In the genomic region with DNA sequence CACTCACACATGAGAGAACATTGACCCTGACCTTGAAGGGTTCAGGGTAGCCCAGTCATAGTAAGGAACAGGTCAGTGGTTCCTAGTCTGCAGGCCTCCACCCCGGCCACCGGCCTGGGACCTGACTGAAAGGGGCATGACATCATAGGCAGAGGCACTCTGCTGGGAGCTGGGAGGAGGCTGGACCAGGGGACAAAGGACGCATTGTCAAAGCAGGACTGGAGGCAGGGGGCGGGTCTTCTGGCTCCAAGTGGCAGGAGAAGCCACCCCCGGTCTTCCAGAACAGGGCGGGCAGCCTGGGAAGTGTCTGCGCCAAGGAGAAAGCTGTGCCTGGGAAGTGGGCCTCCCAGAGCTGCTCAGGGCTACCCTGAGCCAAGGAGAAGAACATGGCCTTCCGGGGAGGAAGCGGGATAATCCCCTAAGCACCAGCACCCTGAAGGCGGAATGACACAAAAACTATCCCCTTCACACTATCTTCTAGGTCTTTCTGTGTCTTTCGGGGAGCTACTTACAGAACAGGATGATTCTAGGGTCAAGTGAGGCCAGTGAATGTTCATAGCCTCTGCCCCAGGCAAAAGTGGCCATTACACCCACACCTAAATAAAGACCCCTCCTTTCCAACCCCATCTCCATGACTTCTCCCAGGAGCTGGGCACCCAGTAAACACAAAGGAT, we compare ENCODE assay signal across 7 mouse cellular contexts. TPM values are rescaled to one million over a fixed set of nuclear protein-coding genes. Genes with fewer than 3 reads are reported as not detected.
DNase-seq lines count a peak whose midpoint lies in the region; ATAC-seq lines count a peak whose summit lies in the region.

No protein-coding gene starts in this region.

- peak overlapping the region; percentile 38 for H3K4me2 ChIP-seq in heart, embryonic 12.5 days
- H3K4me2 ChIP-seq in kidney, embryonic 15.5 days, result peak overlapping the region; percentile 12; the same call in 1 of the 2 replicates
- H3K4me2 ChIP-seq in liver, embryonic 11.5 days, result no peak overlapping the region
- H3K4me2 ChIP-seq in neural tube, embryonic 13.5 days, result peak overlapping the region; percentile 10

- H3K9me3 ChIP-seq in embryonic facial prominence, embryonic 10.5 days, result no peaks in the 10 kb centered on the region
- H3K9me3 ChIP-seq in heart, embryonic 12.5 days (replicated peaks), result no peaks in the 10 kb centered on the region
- H3K9me3 ChIP-seq in kidney, embryonic 15.5 days (replicated peaks), result no peaks in the 10 kb centered on the region
- H3K9me3 ChIP-seq in liver, embryonic 11.5 days (ENCODE audit: control insufficient read depth, low read length), result no peaks in the 10 kb centered on the region
- H3K9me3 ChIP-seq in neural tube, embryonic 13.5 days, result no peaks in the 10 kb centered on the region

- peaks cover 7% of the 10 kb centered on the region; the same call in 1 of the 2 replicates for H3K36me3 ChIP-seq in embryonic facial prominence, embryonic 10.5 days (replicated peaks)
- no peaks in the 10 kb centered on the region for H3K36me3 ChIP-seq in heart, embryonic 12.5 days
- no peaks in the 10 kb centered on the region for H3K36me3 ChIP-seq in kidney, embryonic 15.5 days
- H3K36me3 ChIP-seq in liver, embryonic 11.5 days (ENCODE audit: control insufficient read depth, insufficient read depth, low read length), result no peaks in the 10 kb centered on the region
- H3K36me3 ChIP-seq in neural tube, embryonic 13.5 days, result no peaks in the 10 kb centered on the region

- peaks cover 91% of the 10 kb centered on the region for H3K4me1 ChIP-seq in embryonic facial prominence, embryonic 10.5 days
- H3K4me1 ChIP-seq in heart, embryonic 12.5 days (replicated peaks), result peaks cover 92% of the 10 kb centered on the region
- peaks cover 91% of the 10 kb centered on the region for H3K4me1 ChIP-seq in kidney, embryonic 15.5 days
- H3K4me1 ChIP-seq in liver, embryonic 11.5 days (replicated peaks; ENCODE audit: control insufficient read depth, insufficient read depth, low read length), result peaks cover 52% of the 10 kb centered on the region
- H3K4me1 ChIP-seq in neural tube, embryonic 13.5 days (replicated peaks), result peaks cover 100% of the 10 kb centered on the region

- peak overlapping the region; percentile 84 for H3K27ac ChIP-seq in embryonic facial prominence, embryonic 10.5 days (replicated peaks)
- H3K27ac ChIP-seq in heart, embryonic 12.5 days (ENCODE audit: poor library complexity, severe bottlenecking), result peak overlapping the region; percentile 97
- peak overlapping the region; percentile 89 for H3K27ac ChIP-seq in kidney, embryonic 15.5 days
- H3K27ac ChIP-seq in liver, embryonic 11.5 days (ENCODE audit: low read depth, low read length), result no peak overlapping the region
- H3K27ac ChIP-seq in neural tube, embryonic 13.5 days (replicated peaks), result peak overlapping the region; percentile 91

- peak overlapping the region; percentile 24 for H3K4me3 ChIP-seq in embryonic facial prominence, embryonic 10.5 days
- H3K4me3 ChIP-seq in heart, embryonic 12.5 days, result no peak overlapping the region
- H3K4me3 ChIP-seq in kidney, embryonic 15.5 days (replicated peaks), result no peak overlapping the region
- H3K4me3 ChIP-seq in liver, embryonic 11.5 days (ENCODE audit: low read depth, low read length), result no peak overlapping the region
- no peak overlapping the region for H3K4me3 ChIP-seq in neural tube, embryonic 13.5 days

- DNase-seq in adrenal gland, postnatal 14 days, result peak; percentile 80
- DNase-seq in embryonic facial prominence, embryonic 10.5 days (ENCODE audit: low spot score), result peak; percentile 87
- DNase-seq in liver, embryonic 11.5 days (ENCODE audit: low spot score), result no peak
- DNase-seq in urinary bladder, postnatal 25 days (ENCODE audit: low spot score), result no peak

- peak overlapping the region; percentile 63 for H3K9ac ChIP-seq in heart, embryonic 12.5 days
- no peak overlapping the region for H3K9ac ChIP-seq in kidney, embryonic 15.5 days
- no peak overlapping the region for H3K9ac ChIP-seq in liver, embryonic 11.5 days (ENCODE audit: low read depth, low read length)
- H3K9ac ChIP-seq in neural tube, embryonic 13.5 days, result peak overlapping the region; percentile 53

- 7% methylated on average over 11 of the region's 11 CpGs for WGBS in embryonic facial prominence, embryonic 10.5 days
- WGBS in heart, embryonic 12.5 days, result 19% methylated on average over 11 of the region's 11 CpGs
- 27% methylated on average over 11 of the region's 11 CpGs for WGBS in kidney, embryonic 15.5 days
- WGBS in liver, embryonic 11.5 days, result 49% methylated on average over 11 of the region's 11 CpGs
- WGBS in neural tube, embryonic 13.5 days, result 14% methylated on average over 11 of the region's 11 CpGs

- H3K27me3 ChIP-seq in embryonic facial prominence, embryonic 10.5 days (replicated peaks; ENCODE audit: low read depth, poor library complexity, severe bottlenecking), result no peaks in the 10 kb centered on the region
- H3K27me3 ChIP-seq in heart, embryonic 12.5 days (replicated peaks), result no peaks in the 10 kb centered on the region
- no peaks in the 10 kb centered on the region for H3K27me3 ChIP-seq in kidney, embryonic 15.5 days
- H3K27me3 ChIP-seq in liver, embryonic 11.5 days (replicated peaks; ENCODE audit: control insufficient read depth, insufficient read depth, low read length), result no peaks in the 10 kb centered on the region
- no peaks in the 10 kb centered on the region for H3K27me3 ChIP-seq in neural tube, embryonic 13.5 days

- peak; percentile 71 for ATAC-seq in heart, embryonic 12.5 days (ENCODE audit: insufficient number of reproducible peaks, low FRiP score)
- peak; percentile 76 for ATAC-seq in kidney, embryonic 15.5 days (replicated peaks; ENCODE audit: low FRiP score)
- 0 out of 2 replicates have a peak, but pooled peaks have one; percentile 37 for ATAC-seq in liver, embryonic 11.5 days (replicated peaks; ENCODE audit: low FRiP score)
- peak; percentile 71 for ATAC-seq in neural tube, embryonic 13.5 days (ENCODE audit: low read depth)

RNA-seq across cellular contexts. Expression of a gene that starts 44.1 kb away (rescaled TPM):
- total RNA-seq in adrenal gland, postnatal 14 days (2021), result 165 and 192 TPM in 2 replicates
- polyA plus RNA-seq in embryonic facial prominence, embryonic 10.5 days (2016; fragmentation: Nextera tagmentation; extraction: Ambion mirVana), result 19.2 and 19.8 TPM in 2 replicates
- polyA plus RNA-seq in heart, embryonic 12.5 days (2016; fragmentation: Nextera tagmentation; extraction: Ambion mirVana), result 17.0 and 18.6 TPM in 2 replicates
- 27.5 and 28.8 TPM in 2 replicates for polyA plus RNA-seq in kidney, embryonic 15.5 days (2015; fragmentation: Nextera tagmentation; extraction: Ambion mirVana)
- polyA plus RNA-seq in liver, embryonic 11.5 days (2014; fragmentation: Nextera tagmentation; extraction: Ambion mirVana), result 14.0 and 17.2 TPM in 2 replicates
- 29.2 and 30.4 TPM in 2 replicates for polyA plus RNA-seq in neural tube, embryonic 13.5 days (2015; fragmentation: Nextera tagmentation; extraction: Ambion mirVana)

Comparison
In these comparisons a context has a peak if more than half of its experiments do, and no peak if none do; other contexts are left out.
1. DNase-seq: peak in adrenal gland, postnatal 14 days (single experiment) and embryonic facial prominence, embryonic 10.5 days (single experiment); none in liver, embryonic 11.5 days (single experiment) and urinary bladder, postnatal 25 days (single experiment).
2. H3K9ac ChIP-seq: peak in heart, embryonic 12.5 days (single experiment) and neural tube, embryonic 13.5 days (single experiment); none in kidney, embryonic 15.5 days (single experiment) and liver, embryonic 11.5 days (single experiment).
3. Peak in every context shown above with its lines, with median percentiles within 50 percentile points of each other: ATAC-seq.